Mouse (Mus musculus) forebrain, embryonic 16.5 days (tissue): ENCODE data around the gene Fam78a. TPM values are rescaled to one million over a fixed set of nuclear protein-coding genes. Genes with fewer than 3 reads are reported as not detected.

Experiments
- ATAC-seq: fragments of 200-750 bp; cut with Nextera tagmentation; 2 replicates; pipeline ENCODE4 v1.8.0; 2017; ENCODE audit warnings: mild to moderate bottlenecking, moderate library complexity
- H3K27ac ChIP-seq: fragments of 300-500 bp; sonication (generic); 2 replicates; pipeline ENCODE4 v1.5.1; 2014; ENCODE audit warnings: low read length, control low read depth
- H3K27me3 ChIP-seq: fragments of 300-500 bp; sonication (generic); replicated peaks from 2 replicates; pipeline ENCODE4 v1.6.1; 2014; ENCODE audit warnings: low read length; ENCODE audit not compliant: control insufficient read depth, insufficient read depth
- H3K36me3 ChIP-seq: fragments of 300-500 bp; sonication (generic); 2 replicates; pipeline ENCODE4 v1.6.1; 2014; ENCODE audit not compliant: control insufficient read depth, insufficient read depth
- H3K4me1 ChIP-seq: fragments of 300-500 bp; sonication (generic); replicated peaks from 2 replicates; pipeline ENCODE4 v1.6.1; 2014; ENCODE audit warnings: low read length; ENCODE audit not compliant: control insufficient read depth, insufficient read depth
- H3K4me2 ChIP-seq: fragments of 300-500 bp; sonication (generic); 2 replicates; pipeline ENCODE4 v1.6.1; 2014; ENCODE audit warnings: mild to moderate bottlenecking, low read length, control low read depth
- H3K4me3 ChIP-seq: fragments of 300-500 bp; sonication (generic); replicated peaks from 2 replicates; pipeline ENCODE4 v1.5.1; 2014; ENCODE audit warnings: mild to moderate bottlenecking, low read length, control low read depth
- H3K9ac ChIP-seq: fragments of 300-500 bp; sonication (generic); replicated peaks from 2 replicates; pipeline ENCODE4 v1.6.1; 2014; ENCODE audit warnings: low read depth, low read length, control low read depth
- H3K9me3 ChIP-seq: fragments of 300-500 bp; sonication (generic); 2 replicates; pipeline ENCODE4 v1.6.1; 2016; ENCODE audit warnings: low read length; ENCODE audit not compliant: control insufficient read depth
- WGBS: fragments of 180-500 bp; shearing (Covaris S2); extraction: QIAGEN DNeasy Blood & Tissue Kit; methylation state at CpG from one replicate; pipeline ENCODE4 v1.1.7; 2014; 5-methylcytosine and 5-hydroxymethylcytosine counted together
- polyA plus RNA-seq: library from polyadenylated mRNA; unstranded; fragments of >200 nt; fragmentation: Nextera tagmentation; extraction: Ambion mirVana; gene quantifications from 2 replicates; pipeline ENCODE4 v1.2.1, GENCODE M21; 2015

Gene Fam78a
- polyA plus RNA-seq, 1 experiment from 2014 or later, result 0.20 TPM

- H3K27me3 ChIP-seq, result no peaks in the 10 kb centered on the region
- no peak for ATAC-seq
Observed at GRCm38 (mm10) chr2:32105117-32105913, 20.7 kb upstream of the Fam78a start.

GRCm38 (mm10) chr2:32104122-32104521 lies 19.5 kb upstream of the Fam78a start:
- H3K4me2 ChIP-seq, result no peak overlapping the region
- H3K36me3 ChIP-seq, result 0 out of 2 replicates have a peak, but pooled peaks cover 2% of the 10 kb centered on the region
- no peak for ATAC-seq
- H3K4me3 ChIP-seq, result no peak overlapping the region
- no peaks in the 10 kb centered on the region for H3K27me3 ChIP-seq
- H3K9me3 ChIP-seq, result peaks cover 3% of the 10 kb centered on the region
- H3K4me1 ChIP-seq, result no peaks in the 10 kb centered on the region
- no peak overlapping the region for H3K9ac ChIP-seq
- H3K27ac ChIP-seq, result no peak overlapping the region
- WGBS, result 83% methylated on average over 7 of the region's 7 CpGs

More at GRCm38 (mm10) chr2:32105117-32105913, 20.7 kb upstream of the Fam78a start:
- Histone ChIP-seq H3K4me2 (no peak overlapping the region), H3K27ac (no peak overlapping the region), H3K9me3 (peaks cover 3% of the 10 kb centered on the region), H3K36me3 (0 out of 2 replicates have a peak, but pooled peaks cover 2% of the 10 kb centered on the region), H3K4me1 (no peaks in the 10 kb centered on the region), H3K4me3 (no peak overlapping the region), H3K9ac (no peak overlapping the region)
- WGBS, result 54% methylated on average over 16 of the region's 16 CpGs

GRCm38 (mm10) chr2:32103557-32103956 lies 18.9 kb upstream of the Fam78a start:
- Histone ChIP-seq H3K9me3 (peaks cover 3% of the 10 kb centered on the region), H3K36me3 (0 out of 2 replicates have a peak, but pooled peaks cover 2% of the 10 kb centered on the region), H3K4me2 (no peak overlapping the region), H3K27me3 (no peaks in the 10 kb centered on the region), H3K27ac (no peak overlapping the region), H3K9ac (no peak overlapping the region), H3K4me1 (no peaks in the 10 kb centered on the region), H3K4me3 (no peak overlapping the region)
- 78% methylated on average over 7 of the region's 7 CpGs for WGBS
- ATAC-seq, result no peak

GRCm38 (mm10) chr2:32102944-32103343 lies 18.3 kb upstream of the Fam78a start:
- H3K36me3 ChIP-seq, result 0 out of 2 replicates have a peak, but pooled peaks cover 2% of the 10 kb centered on the region
- no peak overlapping the region for H3K4me2 ChIP-seq
- 49% methylated on average over 5 of the region's 5 CpGs for WGBS
- H3K27ac ChIP-seq, result no peak overlapping the region
- H3K9ac ChIP-seq, result no peak overlapping the region
- no peaks in the 10 kb centered on the region for H3K4me1 ChIP-seq
- peaks cover 3% of the 10 kb centered on the region for H3K9me3 ChIP-seq
- ATAC-seq, result no peak
- H3K27me3 ChIP-seq, result no peaks in the 10 kb centered on the region
- no peak overlapping the region for H3K4me3 ChIP-seq

GRCm38 (mm10) chr2:32096122-32096420 lies 11.4 kb upstream of the Fam78a start:
- peaks cover 3% of the 10 kb centered on the region for H3K9me3 ChIP-seq
- no peaks in the 10 kb centered on the region for H3K27me3 ChIP-seq
- H3K4me2 ChIP-seq, result peak overlapping the region; percentile 66
- H3K36me3 ChIP-seq, result 0 out of 2 replicates have a peak, but pooled peaks cover 2% of the 10 kb centered on the region
- no peak; the same call in 1 of the 2 replicates for ATAC-seq
- no peak overlapping the region for H3K27ac ChIP-seq
- 89% methylated on average over 10 of the region's 10 CpGs for WGBS
- peaks cover 14% of the 10 kb centered on the region for H3K4me1 ChIP-seq
- H3K4me3 ChIP-seq, result peak overlapping the region; percentile 54
- peak overlapping the region; percentile 77 for H3K9ac ChIP-seq

GRCm38 (mm10) chr2:32095351-32096121 lies 10.9 kb upstream of the Fam78a start, which contains the start of gene Plpp7:
Gene Plpp7 (plus strand): TSS chr2:32095528.
- Histone ChIP-seq H3K4me3 (peak within 1 kb of the TSS; percentile 54), H3K4me1 (peaks cover 14% of the 10 kb centered on the region), H3K27ac (peak within 1 kb of the TSS; percentile 41; the same call in 1 of the 2 replicates), H3K36me3 (0 out of 2 replicates have a peak, but pooled peaks cover 2% of the 10 kb centered on the region), H3K4me2 (peak within 1 kb of the TSS; percentile 66), H3K27me3 (no peaks in the 10 kb centered on the region), H3K9ac (peak within 1 kb of the TSS; percentile 77), H3K9me3 (peaks cover under 1% of the 10 kb centered on the region)
- 50% methylated on average over 22 of the region's 22 CpGs for WGBS
- peak; percentile 95 for ATAC-seq

GRCm38 (mm10) chr2:32094001-32094707 lies 9.5 kb upstream of the Fam78a start:
- no peak overlapping the region for H3K9ac ChIP-seq
- no peak for ATAC-seq
- no peak overlapping the region for H3K4me3 ChIP-seq
- no peaks in the 10 kb centered on the region for H3K27me3 ChIP-seq
- H3K9me3 ChIP-seq, result no peaks in the 10 kb centered on the region
- WGBS, result 82% methylated on average over 7 of the region's 7 CpGs
- H3K4me2 ChIP-seq, result no peak overlapping the region
- no peaks in the 10 kb centered on the region for H3K36me3 ChIP-seq
- H3K4me1 ChIP-seq, result peaks cover 14% of the 10 kb centered on the region
- H3K27ac ChIP-seq, result no peak overlapping the region

- peaks cover 12% of the 10 kb centered on the region for H3K27me3 ChIP-seq
Observed at GRCm38 (mm10) chr2:32091956-32092355, 7.3 kb upstream of the Fam78a start.

GRCm38 (mm10) chr2:32090145-32090544 lies 5.5 kb upstream of the Fam78a start:
- no peak overlapping the region for H3K4me3 ChIP-seq
- no peak for ATAC-seq
- no peak overlapping the region for H3K27ac ChIP-seq
- no peaks in the 10 kb centered on the region for H3K9me3 ChIP-seq
- H3K9ac ChIP-seq, result no peak overlapping the region
- peaks cover 8% of the 10 kb centered on the region for H3K4me1 ChIP-seq
- H3K4me2 ChIP-seq, result no peak overlapping the region
- peaks cover 28% of the 10 kb centered on the region for H3K27me3 ChIP-seq
- 58% methylated on average over 2 of the region's 2 CpGs for WGBS
- H3K36me3 ChIP-seq, result no peaks in the 10 kb centered on the region

More at GRCm38 (mm10) chr2:32091956-32092355, 7.3 kb upstream of the Fam78a start:
- WGBS, result 73% methylated on average over 3 of the region's 3 CpGs
- Histone ChIP-seq H3K9ac (no peak overlapping the region), H3K36me3 (no peaks in the 10 kb centered on the region), H3K27ac (no peak overlapping the region), H3K4me3 (no peak overlapping the region), H3K4me1 (peaks cover 22% of the 10 kb centered on the region), H3K9me3 (no peaks in the 10 kb centered on the region), H3K4me2 (no peak overlapping the region)
- ATAC-seq, result no peak
